Mouse (Mus musculus): ENCODE measurements around the gene Prr36. TPM values are rescaled to one million over a fixed set of nuclear protein-coding genes. Genes with fewer than 3 reads are reported as not detected.

Gene Prr36
- polyA plus RNA-seq, 1 experiment from 2014 or later = 0.25 TPM

- H3K9ac ChIP-seq (ENCODE audit: low read length) = no peak overlapping the region
- H3K27ac ChIP-seq (ENCODE audit: low read length) = no peak overlapping the region
- 84% methylated on average over 8 of the region's 8 CpGs for WGBS
- peaks cover 14% of the 10 kb centered on the region for H3K4me1 ChIP-seq (ENCODE audit: control insufficient read depth, insufficient read depth, low read length)
- no peaks in the 10 kb centered on the region for H3K27me3 ChIP-seq (ENCODE audit: control insufficient read depth, insufficient read depth, low read length)
- peaks cover 42% of the 10 kb centered on the region for H3K36me3 ChIP-seq (ENCODE audit: control insufficient read depth, insufficient read depth)
- ATAC-seq (replicated peaks; ENCODE audit: extremely low read depth, insufficient read depth, low FRiP score) = no peak
- H3K9me3 ChIP-seq (replicated peaks; ENCODE audit: control insufficient read depth, low read length) = no peaks in the 10 kb centered on the region
- no peak overlapping the region for H3K4me2 ChIP-seq (ENCODE audit: low read depth, low read length)
- H3K4me3 ChIP-seq (ENCODE audit: low read length) = no peak overlapping the region
Observed at GRCm38 (mm10) chr8:4247241-4247640, 30.0 kb upstream of the Prr36 start.

- H3K9me3 ChIP-seq (replicated peaks; ENCODE audit: control insufficient read depth, low read length) = no peaks in the 10 kb centered on the region
- ATAC-seq (replicated peaks; ENCODE audit: extremely low read depth, insufficient read depth, low FRiP score) = no peak
- H3K4me1 ChIP-seq (ENCODE audit: control insufficient read depth, insufficient read depth, low read length) = peaks cover 15% of the 10 kb centered on the region
- peaks cover 44% of the 10 kb centered on the region for H3K36me3 ChIP-seq (ENCODE audit: control insufficient read depth, insufficient read depth)
- no peak overlapping the region for H3K4me2 ChIP-seq (ENCODE audit: low read depth, low read length)
- H3K27ac ChIP-seq (ENCODE audit: low read length) = no peak overlapping the region
- WGBS = 87% methylated on average over 13 of the region's 13 CpGs
- H3K9ac ChIP-seq (ENCODE audit: low read length) = no peak overlapping the region
- H3K27me3 ChIP-seq (ENCODE audit: control insufficient read depth, insufficient read depth, low read length) = no peaks in the 10 kb centered on the region
- H3K4me3 ChIP-seq (ENCODE audit: low read length) = no peak overlapping the region
Observed at GRCm38 (mm10) chr8:4245737-4246136, 28.5 kb upstream of the Prr36 start.

GRCm38 (mm10) chr8:4245061-4245460 lies 27.8 kb upstream of the Prr36 start:
- Histone ChIP-seq H3K27ac (ENCODE audit: low read length) (no peak overlapping the region), H3K9ac (ENCODE audit: low read length) (no peak overlapping the region), H3K36me3 (ENCODE audit: control insufficient read depth, insufficient read depth) (peaks cover 44% of the 10 kb centered on the region), H3K4me3 (ENCODE audit: low read length) (no peak overlapping the region), H3K4me2 (ENCODE audit: low read depth, low read length) (no peak overlapping the region), H3K4me1 (ENCODE audit: control insufficient read depth, insufficient read depth, low read length) (peaks cover 19% of the 10 kb centered on the region), H3K27me3 (ENCODE audit: control insufficient read depth, insufficient read depth, low read length) (no peaks in the 10 kb centered on the region), H3K9me3 (replicated peaks; ENCODE audit: control insufficient read depth, low read length) (no peaks in the 10 kb centered on the region)
- ATAC-seq (replicated peaks; ENCODE audit: extremely low read depth, insufficient read depth, low FRiP score) = no peak
- WGBS = 94% methylated on average over 5 of the region's 5 CpGs

- peak; percentile 8 for ATAC-seq (replicated peaks; ENCODE audit: extremely low read depth, insufficient read depth, low FRiP score)
- 10% methylated on average over 19 of the region's 19 CpGs for WGBS
- H3K4me3 ChIP-seq (ENCODE audit: low read length) = peak overlapping the region; percentile 85
- H3K4me1 ChIP-seq (ENCODE audit: control insufficient read depth, insufficient read depth, low read length) = peaks cover 19% of the 10 kb centered on the region
- H3K9me3 ChIP-seq (replicated peaks; ENCODE audit: control insufficient read depth, low read length) = no peaks in the 10 kb centered on the region
- H3K27me3 ChIP-seq (ENCODE audit: control insufficient read depth, insufficient read depth, low read length) = no peaks in the 10 kb centered on the region
- H3K4me2 ChIP-seq (ENCODE audit: low read depth, low read length) = peak overlapping the region; percentile 82
- H3K9ac ChIP-seq (ENCODE audit: low read length) = peak overlapping the region; percentile 85
- H3K27ac ChIP-seq (ENCODE audit: low read length) = peak overlapping the region; percentile 92
- peaks cover 17% of the 10 kb centered on the region for H3K36me3 ChIP-seq (ENCODE audit: control insufficient read depth, insufficient read depth)
Observed at GRCm38 (mm10) chr8:4239193-4239890, 22.1 kb upstream of the Prr36 start.

GRCm38 (mm10) chr8:4238434-4239192 lies 21.4 kb upstream of the Prr36 start, which contains the start of the genes Map2k7 and Gm49320:
Gene Map2k7 (plus strand): TSS chr8:4238740.
Gene Gm49320 (plus strand): TSS chr8:4238865.
- peak within 1 kb of the TSS; percentile 92 for H3K27ac ChIP-seq (ENCODE audit: low read length)
- H3K27me3 ChIP-seq (ENCODE audit: control insufficient read depth, insufficient read depth, low read length) = no peaks in the 10 kb centered on the region
- H3K4me2 ChIP-seq (ENCODE audit: low read depth, low read length) = peak within 1 kb of the TSS; percentile 82
- under 1% methylated on average over 68 of the region's 71 CpGs for WGBS
- peaks cover 19% of the 10 kb centered on the region for H3K4me1 ChIP-seq (ENCODE audit: control insufficient read depth, insufficient read depth, low read length)
- peaks cover 10% of the 10 kb centered on the region; the same call in 1 of the 2 replicates for H3K36me3 ChIP-seq (ENCODE audit: control insufficient read depth, insufficient read depth)
- H3K9me3 ChIP-seq (replicated peaks; ENCODE audit: control insufficient read depth, low read length) = no peaks in the 10 kb centered on the region
- H3K9ac ChIP-seq (ENCODE audit: low read length) = peak within 1 kb of the TSS; percentile 85
- ATAC-seq (replicated peaks; ENCODE audit: extremely low read depth, insufficient read depth, low FRiP score) = peak; percentile 96
- H3K4me3 ChIP-seq (ENCODE audit: low read length) = peak within 1 kb of the TSS; percentile 85

- peaks cover 19% of the 10 kb centered on the region for H3K4me1 ChIP-seq (ENCODE audit: control insufficient read depth, insufficient read depth, low read length)
- peak overlapping the region; percentile 75 for H3K9ac ChIP-seq (ENCODE audit: low read length)
- WGBS = 19% methylated on average over 15 of the region's 15 CpGs
- ATAC-seq (replicated peaks; ENCODE audit: extremely low read depth, insufficient read depth, low FRiP score) = no peak
- H3K36me3 ChIP-seq (ENCODE audit: control insufficient read depth, insufficient read depth) = peaks cover 3% of the 10 kb centered on the region; the same call in 1 of the 2 replicates
- H3K27ac ChIP-seq (ENCODE audit: low read length) = peak overlapping the region; percentile 91
- H3K27me3 ChIP-seq (ENCODE audit: control insufficient read depth, insufficient read depth, low read length) = no peaks in the 10 kb centered on the region
- peak overlapping the region; percentile 85 for H3K4me3 ChIP-seq (ENCODE audit: low read length)
- peak overlapping the region; percentile 70 for H3K4me2 ChIP-seq (ENCODE audit: low read depth, low read length)
- H3K9me3 ChIP-seq (replicated peaks; ENCODE audit: control insufficient read depth, low read length) = no peaks in the 10 kb centered on the region
Observed at GRCm38 (mm10) chr8:4237814-4238433, 20.7 kb upstream of the Prr36 start.

- H3K9ac ChIP-seq (ENCODE audit: low read length) = no peak overlapping the region
- H3K9me3 ChIP-seq (replicated peaks; ENCODE audit: control insufficient read depth, low read length) = no peaks in the 10 kb centered on the region
- H3K4me3 ChIP-seq (ENCODE audit: low read length) = no peak overlapping the region
- H3K27me3 ChIP-seq (ENCODE audit: control insufficient read depth, insufficient read depth, low read length) = peaks cover 19% of the 10 kb centered on the region
- H3K27ac ChIP-seq (ENCODE audit: low read length) = no peak overlapping the region
- no peak overlapping the region for H3K4me2 ChIP-seq (ENCODE audit: low read depth, low read length)
- no peak for ATAC-seq (replicated peaks; ENCODE audit: extremely low read depth, insufficient read depth, low FRiP score)
- no peaks in the 10 kb centered on the region for H3K36me3 ChIP-seq (ENCODE audit: control insufficient read depth, insufficient read depth)
- 47% methylated on average over 10 of the region's 10 CpGs for WGBS
- H3K4me1 ChIP-seq (ENCODE audit: control insufficient read depth, insufficient read depth, low read length) = peaks cover 3% of the 10 kb centered on the region; the same call in 1 of the 2 replicates
Observed at GRCm38 (mm10) chr8:4230612-4231351, 13.5 kb upstream of the Prr36 start.

GRCm38 (mm10) chr8:4229784-4230183 lies 12.5 kb upstream of the Prr36 start:
- Histone ChIP-seq H3K27ac (ENCODE audit: low read length) (no peak overlapping the region), H3K4me2 (ENCODE audit: low read depth, low read length) (no peak overlapping the region), H3K36me3 (ENCODE audit: control insufficient read depth, insufficient read depth) (no peaks in the 10 kb centered on the region), H3K9ac (ENCODE audit: low read length) (no peak overlapping the region), H3K9me3 (replicated peaks; ENCODE audit: control insufficient read depth, low read length) (no peaks in the 10 kb centered on the region), H3K4me3 (ENCODE audit: low read length) (no peak overlapping the region), H3K27me3 (ENCODE audit: control insufficient read depth, insufficient read depth, low read length) (peaks cover 23% of the 10 kb centered on the region), H3K4me1 (ENCODE audit: control insufficient read depth, insufficient read depth, low read length) (peaks cover 3% of the 10 kb centered on the region; the same call in 1 of the 2 replicates)
- no peak for ATAC-seq (replicated peaks; ENCODE audit: extremely low read depth, insufficient read depth, low FRiP score)
- WGBS = 60% methylated on average over 5 of the region's 5 CpGs

Data from heart, embryonic 16.5 days (tissue).